Mouse (Mus musculus) small intestine, adult 2 months (tissue): ENCODE data around the gene Zfp553.

ENCODE experiments used
- CTCF ChIP-seq: fragments of 200-500 bp; IDR thresholded peaks from 2 replicates; pipeline ENCODE4 v1.5.1; 2012; ENCODE audit warnings: low read depth, mild to moderate bottlenecking, control low read depth, inconsistent platforms, low read length, moderate library complexity, mixed read lengths; ENCODE audit not compliant: insufficient replicate concordance, insufficient read length; ENCODE audit errors: extremely low read depth
- POLR2A ChIP-seq: fragments of 200-500 bp; IDR thresholded peaks from 2 replicates; pipeline ENCODE4 v1.6.1; 2012; ENCODE audit warnings: low read depth, mild to moderate bottlenecking, control low read depth, inconsistent platforms, low read length, moderate library complexity

GRCm38 (mm10) chr7:127234777-127235176, 1.9 kb downstream of the Zfp553 start:
- TF ChIP-seq CTCF (no peak), POLR2A (no peak)
